Mouse (Mus musculus) neural tube, embryonic 10.5 days (tissue): ENCODE data around the gene Clp1.

Experiments used
- DNase-seq: peaks from one replicate; pipeline ENCODE4 v3.0.0-alpha.2; 2017; ENCODE audit warnings: low spot score; ENCODE audit errors: extremely low spot score

Gene Clp1

DNA sequence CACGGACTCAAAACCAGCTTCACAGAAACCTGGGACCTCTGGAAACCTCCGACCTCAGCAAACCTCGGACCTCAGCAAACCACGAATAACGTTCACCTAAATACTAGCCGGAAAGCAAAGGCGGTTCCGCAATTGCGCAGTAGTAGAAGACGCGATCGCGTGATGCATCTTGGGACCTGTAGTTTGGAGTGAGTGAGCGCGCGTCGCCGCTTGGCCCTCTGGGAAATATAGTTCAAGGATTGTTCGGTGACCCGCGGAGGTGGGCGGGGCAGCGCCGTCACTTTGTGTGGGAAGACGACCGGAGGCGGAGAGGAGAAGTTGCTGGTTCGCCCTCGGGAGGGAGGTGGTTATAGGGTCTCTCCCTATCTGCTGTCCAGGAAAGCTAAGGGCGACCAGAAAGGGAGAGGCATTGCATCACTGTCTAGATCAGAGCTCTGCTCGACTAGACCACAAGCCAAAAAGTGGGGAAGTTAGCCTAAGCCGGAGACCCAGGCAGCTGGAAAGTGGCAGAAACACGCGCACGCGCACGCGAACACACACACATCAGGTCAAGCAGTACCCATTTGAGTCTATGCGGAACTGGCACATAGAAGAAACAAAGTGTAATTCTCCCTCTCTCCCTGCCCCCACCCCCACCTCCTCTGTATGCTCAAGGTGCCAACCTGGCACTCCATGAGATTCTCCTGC, at the start of gene Clp1:
TSS of gene Clp1 (minus strand) at position 179 of the 687 bp plus-strand sequence.
- DNase-seq: peak; percentile 95

DNA sequence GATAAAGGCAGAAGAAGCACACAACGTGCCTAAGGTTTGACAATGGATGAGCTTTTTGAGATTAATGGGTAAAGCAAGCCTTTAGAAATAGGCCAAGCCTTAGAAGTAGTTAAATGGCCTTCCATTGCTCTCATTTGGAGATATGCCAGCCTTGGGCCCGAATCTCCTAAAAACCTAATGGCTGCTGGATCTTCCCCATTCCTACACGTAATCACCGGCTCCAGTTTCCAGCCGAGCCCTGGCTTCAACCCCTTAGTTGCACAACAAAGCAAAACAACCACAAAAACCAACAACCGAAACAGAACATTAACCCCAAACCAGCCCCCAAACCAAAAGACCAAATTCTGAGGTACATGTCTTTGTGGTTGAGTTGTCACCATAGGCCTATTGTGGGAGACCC, 48.5 kb upstream of the Clp1 start:
- DNase-seq: no peak

DNA sequence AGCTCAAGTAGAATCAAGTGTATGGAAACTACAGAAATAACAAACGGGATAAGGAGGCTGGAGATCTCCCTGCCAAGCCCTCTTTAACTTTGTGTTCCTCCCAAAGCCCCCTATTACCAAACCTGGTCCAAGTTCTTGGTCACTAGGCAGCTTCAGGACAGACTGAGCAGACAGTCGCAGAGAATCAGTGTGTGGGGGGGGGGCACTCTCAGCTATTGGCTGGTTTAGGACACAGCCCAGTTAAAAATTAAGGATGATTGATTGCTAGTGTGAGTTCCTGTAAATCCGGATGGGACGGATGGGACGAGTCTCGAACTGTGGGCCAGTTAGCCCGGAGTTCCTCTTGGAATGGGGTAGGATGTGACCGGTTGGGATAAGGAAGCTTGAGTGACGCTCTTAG, 48.1 kb upstream of the Clp1 start, which contains the start of gene Serping1:
TSS of gene Serping1 (minus strand) at position 204 of the 400 bp plus-strand sequence.
- peak; percentile 45 for DNase-seq

DNA sequence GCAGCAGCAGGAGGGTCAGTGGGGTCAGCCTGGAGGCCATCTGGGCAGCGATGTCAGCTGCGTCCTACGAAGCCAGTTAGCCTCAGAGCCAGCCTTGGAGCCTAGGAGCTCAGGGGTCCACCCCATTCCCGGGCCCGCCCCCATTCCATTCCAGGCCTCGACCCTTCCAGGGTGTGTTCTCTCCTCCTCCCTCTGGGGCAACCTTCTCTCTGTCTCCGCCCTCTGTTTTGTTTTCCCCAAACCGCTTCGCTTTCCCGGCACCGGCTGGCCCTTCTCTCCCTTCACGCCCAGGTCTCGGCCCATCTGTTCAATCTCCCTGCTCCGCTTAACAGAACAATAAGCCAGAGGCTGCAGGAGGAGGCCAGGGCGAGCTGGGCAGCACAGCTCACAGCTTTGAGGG, 47.6 kb upstream of the Clp1 start:
- peak; percentile 82 for DNase-seq

DNA sequence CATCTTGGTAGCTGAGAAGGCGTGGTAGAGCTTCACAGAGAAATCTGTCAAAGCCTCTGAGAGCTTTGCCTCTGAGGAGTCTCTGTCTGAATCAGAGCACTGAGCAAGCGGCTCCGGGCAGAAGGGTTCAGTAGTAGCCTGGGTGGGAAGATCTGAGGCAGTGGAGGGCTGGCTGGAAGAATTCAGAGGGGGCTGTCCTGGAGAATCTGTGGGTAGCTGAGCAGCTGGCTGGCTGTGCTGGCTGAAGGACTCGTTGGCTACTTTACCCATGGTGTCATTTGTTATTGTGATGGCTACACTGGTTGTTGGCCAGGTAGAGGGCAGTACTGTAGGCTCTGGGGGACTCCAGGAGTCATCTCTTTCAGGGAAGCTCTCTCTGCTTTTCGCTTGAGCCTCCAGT, 46.0 kb upstream of the Clp1 start:
- DNase-seq: no peak

DNA sequence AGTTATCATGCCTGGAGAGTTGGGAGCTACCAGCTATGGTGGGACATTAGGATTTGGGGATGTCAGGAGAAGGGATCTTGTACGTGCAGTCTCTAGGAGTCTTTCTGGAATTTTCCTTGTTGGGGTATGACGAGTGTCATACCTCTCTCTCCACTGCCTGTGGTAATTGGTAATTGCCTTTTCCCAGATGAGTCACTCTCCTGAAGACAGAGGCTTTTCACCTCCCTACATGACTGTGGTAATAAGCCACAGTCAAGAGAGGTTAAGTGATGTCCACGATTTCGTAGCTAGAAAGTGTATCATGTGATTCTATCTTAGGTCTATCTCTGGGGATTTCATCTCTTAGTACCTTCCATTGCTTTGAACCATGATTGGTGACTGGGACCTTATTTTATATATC, 45.3 kb upstream of the Clp1 start:
- DNase-seq: no peak

DNA sequence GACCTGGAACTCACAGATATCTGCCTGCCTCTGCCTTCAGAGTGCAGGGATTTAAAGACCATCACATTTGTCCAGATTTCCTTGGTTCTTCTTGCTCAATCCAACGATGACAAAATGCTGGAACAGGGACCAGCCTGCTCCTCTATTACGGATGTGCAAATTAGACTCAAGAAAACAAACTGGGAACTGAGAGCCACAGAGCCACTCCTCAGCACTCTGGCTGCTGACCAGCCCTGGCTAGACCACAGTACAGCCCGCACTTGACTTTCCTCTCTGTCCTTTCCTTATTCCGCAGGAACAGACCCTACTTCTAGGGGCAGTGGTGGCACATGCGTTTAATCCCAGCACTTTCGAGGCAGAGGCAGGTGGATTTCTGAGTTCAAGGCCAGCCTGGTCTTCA, 43.4 kb upstream of the Clp1 start:
- DNase-seq: no peak

DNA sequence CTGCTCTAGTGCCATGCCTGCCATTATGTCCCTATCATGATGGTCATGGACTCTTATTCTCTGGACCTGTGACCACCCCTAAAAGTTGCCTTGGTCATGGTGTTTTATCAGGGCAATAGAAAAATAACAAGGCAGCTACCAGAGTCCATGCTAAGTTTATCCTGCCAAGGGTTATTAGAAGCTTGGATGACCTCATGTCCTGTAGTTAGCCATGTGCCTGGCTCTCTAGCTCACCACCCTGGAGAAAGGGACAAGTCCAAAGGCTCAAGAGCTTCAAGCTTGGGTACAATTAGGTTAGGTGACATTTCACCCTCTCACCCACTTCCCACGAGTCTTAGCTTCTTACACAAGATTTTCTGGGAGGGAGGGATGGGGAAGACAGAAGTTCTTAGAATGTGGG, 35.7 kb upstream of the Clp1 start:
- DNase-seq: no peak

DNA sequence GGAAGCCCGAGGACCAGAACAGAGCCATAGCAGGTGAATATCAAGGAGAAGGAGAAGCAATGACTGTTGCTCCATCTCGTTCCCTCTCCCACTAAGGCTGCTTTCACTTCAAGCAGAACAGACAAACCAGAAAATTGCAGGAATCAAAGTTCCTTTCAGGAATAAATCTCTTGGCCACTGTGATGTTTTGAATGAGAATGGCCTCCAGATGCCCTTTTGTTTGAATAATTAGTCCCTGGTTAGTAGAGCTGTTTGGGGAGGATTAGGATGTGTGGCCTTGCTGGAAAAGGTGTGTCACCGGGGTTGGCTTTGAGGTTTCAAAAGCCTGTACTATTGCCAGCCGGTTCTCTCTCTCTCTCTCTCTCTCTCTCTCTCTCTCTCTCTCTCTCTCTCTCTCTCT, 35.1 kb upstream of the Clp1 start:
- no peak for DNase-seq

DNA sequence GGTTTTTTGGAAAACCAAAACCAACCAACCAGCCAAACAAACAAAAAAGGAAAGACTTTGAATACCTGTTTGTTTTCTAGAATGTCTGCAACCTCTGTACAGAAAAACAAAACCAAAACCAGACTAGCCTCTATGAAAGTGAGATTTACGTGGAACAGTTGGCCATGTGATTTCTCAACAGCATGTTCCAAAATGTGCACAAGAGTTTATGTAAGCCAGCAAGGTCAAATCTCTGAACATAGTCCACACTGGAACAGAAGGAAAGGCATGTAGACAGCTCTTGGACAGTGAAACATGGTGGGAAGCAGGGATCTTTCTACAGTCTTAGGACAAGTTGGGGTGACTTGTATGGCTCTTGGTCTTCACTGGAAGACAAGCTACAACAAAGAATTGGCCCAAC, 34.7 kb upstream of the Clp1 start:
- no peak for DNase-seq

DNA sequence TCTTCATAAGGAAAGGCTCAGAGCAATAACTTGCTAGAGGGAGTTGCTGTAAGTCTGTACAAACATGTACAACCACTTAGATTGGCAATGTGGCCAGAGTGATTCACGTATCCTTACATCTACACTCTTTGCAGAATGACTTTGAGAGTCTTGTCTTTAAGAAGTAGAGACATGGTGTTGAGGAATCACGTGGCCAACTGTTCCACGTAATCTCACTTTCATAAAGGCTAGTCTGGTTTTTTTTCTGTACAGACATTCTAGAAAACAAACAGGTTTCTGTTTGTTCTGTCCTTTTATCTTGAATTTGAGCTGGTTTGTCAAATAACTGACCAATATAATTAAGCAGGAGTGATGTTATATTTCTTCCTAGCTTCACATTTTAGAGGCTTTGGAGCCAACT, 34.2 kb upstream of the Clp1 start:
- no peak for DNase-seq

DNA sequence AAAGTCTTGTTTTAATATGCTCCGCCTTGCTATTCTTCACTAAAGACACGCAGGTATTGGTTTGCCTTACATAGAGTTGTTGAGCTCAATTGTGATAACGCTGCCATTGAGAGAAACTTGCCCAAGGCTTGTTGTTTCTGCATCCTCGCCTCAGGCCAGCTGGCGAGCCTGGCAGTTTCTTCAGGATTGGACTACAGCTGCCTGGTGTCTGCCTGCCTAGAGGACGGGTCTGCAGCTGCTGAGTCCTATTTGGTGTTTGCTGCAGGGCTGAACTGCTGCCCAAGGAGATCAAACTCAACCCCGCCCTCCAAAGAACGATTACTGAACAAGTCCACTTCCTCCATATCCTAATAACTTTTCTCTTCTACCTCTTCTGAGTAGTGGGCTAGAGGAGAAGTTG, 33.6 kb upstream of the Clp1 start:
- DNase-seq: no peak

DNA sequence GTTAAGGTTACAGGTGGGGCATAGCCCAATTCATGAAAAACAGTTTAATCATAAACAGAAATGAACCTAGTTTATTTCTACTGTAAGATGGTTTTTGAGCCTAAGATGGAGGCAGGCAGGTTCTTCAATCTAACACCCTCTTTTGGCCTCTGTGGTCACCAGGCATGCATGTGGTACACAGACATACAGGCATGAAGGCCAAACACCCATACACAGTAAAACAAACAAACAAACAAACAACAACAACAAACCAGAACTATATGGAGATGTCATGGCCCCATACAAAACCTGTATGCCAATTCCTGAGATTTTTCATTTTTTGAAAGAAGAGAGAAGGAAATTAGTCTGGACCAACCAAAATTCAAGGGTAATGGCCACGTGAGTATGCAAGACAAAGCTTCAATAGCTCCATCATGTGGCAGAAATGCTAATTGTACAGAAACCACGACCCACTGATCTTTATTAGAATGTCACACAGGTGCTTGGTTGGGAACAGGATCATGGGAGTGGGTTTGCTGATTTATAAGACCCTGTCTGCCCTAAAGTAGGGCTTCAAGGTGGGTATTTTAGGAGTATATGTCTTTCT, 31.5 kb upstream of the Clp1 start:
- DNase-seq: no peak

DNA sequence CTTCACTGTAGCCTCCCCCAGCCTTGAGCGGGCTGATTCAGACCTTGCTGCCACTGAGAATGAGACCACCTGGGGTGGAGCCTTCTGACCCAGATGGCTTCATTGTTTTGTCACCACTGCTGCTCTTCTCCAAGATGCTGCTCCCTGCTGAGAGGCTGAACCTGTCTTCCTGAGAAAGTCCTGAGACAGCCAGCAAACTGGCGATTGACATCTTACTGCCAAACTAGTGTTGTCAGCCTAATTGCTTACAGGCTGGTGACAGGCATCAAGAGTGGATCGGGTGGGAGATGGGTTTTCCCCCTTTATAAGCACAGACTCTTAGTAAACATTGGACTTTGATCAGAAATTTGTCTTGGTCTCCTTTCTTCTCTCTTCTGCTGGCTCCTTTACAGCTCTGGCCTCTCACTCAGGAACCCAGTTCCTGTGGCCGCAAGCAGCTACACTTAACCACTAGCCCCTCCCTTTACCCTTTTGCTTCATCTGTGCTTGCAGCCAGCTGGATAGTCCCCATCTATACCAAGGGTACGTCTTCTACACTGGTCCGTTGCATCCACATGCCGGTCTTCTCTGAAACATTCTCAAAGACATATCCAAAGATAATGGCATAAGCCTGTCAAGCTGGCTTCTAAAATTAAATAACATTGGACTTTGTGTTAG, 30.0 kb upstream of the Clp1 start:
- DNase-seq: no peak

DNA sequence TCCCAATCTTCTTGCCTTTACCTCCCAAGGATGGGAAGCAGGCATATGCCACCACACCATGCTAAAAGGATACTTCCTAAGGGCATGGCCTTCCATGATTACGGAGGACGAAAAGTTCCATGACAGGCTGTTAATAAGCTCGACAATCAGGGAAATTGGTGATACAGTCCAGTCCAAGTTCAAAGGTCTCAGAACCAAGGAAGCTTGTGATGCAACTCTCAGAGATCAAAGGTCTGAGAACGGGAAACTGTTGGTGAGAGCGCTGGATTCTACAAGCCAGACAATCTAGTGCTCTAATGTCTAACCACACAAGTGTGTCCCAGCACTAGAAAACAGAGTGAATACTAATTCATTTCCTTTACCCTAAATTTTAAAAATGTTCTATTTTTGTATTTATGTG, 29.1 kb upstream of the Clp1 start:
- DNase-seq: no peak

DNA sequence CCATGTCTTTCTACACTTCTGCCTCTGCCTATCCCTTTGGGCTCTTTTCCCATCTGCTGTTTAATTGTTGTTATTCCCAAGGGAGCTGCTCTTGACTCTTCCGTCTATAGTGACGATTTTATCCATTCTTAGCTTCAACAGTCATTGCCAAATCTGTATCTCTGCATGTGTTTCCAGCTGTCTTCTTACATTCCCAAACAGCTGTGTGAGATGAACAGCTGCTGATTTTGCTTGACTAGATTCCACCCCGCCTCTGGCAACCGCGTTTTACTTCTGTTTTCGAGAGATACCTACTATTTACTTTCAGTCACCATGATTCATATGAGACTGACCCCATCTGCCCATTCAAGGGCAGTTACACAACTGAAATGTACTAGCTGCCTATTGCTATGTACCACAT, 23.0 kb upstream of the Clp1 start:
- DNase-seq: no peak

DNA sequence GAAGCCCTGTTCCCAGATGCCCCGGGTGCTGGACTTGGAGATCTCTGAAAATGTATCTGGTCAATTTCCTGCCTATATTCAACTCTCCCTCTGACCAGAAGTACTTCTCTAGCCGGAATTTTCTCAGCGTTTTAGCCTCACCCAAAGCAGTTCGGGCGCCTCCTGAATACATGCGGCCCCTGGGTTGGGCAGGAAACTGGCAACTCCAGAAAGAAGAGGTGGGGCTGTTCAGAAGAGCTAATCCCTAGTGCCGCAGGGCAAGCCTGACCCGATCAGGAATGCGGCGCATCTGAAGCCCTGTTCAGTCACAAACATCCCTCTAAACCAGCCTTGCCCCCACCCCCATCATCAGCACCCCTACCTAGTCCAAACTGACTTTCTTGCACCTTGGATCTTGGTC, 17.0 kb upstream of the Clp1 start:
- DNase-seq: no peak

DNA sequence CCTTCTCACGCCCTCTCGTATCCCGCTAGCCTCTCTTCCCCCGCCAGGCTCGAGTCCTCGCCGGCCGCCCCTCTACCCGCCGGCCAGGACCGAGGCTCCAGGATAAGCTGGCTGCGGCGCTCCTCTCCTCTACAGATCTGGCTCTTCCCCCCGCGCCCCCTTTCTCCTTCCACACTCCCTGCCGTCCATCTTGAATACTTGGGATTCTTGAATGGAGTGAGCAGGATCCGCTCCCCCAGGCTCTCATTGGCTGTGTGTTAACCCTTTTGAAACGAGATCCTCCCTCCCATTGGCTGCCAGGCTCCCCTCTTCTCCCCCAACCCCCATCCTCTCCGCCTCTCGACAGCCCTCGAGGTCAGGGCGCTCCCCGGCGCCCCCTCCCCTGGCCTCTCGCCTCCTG, 16.4 kb upstream of the Clp1 start, which contains the start of gene Gm19426:
TSS of gene Gm19426 (minus strand) at position 95 of the 400 bp plus-strand sequence.
- DNase-seq: no peak

DNA sequence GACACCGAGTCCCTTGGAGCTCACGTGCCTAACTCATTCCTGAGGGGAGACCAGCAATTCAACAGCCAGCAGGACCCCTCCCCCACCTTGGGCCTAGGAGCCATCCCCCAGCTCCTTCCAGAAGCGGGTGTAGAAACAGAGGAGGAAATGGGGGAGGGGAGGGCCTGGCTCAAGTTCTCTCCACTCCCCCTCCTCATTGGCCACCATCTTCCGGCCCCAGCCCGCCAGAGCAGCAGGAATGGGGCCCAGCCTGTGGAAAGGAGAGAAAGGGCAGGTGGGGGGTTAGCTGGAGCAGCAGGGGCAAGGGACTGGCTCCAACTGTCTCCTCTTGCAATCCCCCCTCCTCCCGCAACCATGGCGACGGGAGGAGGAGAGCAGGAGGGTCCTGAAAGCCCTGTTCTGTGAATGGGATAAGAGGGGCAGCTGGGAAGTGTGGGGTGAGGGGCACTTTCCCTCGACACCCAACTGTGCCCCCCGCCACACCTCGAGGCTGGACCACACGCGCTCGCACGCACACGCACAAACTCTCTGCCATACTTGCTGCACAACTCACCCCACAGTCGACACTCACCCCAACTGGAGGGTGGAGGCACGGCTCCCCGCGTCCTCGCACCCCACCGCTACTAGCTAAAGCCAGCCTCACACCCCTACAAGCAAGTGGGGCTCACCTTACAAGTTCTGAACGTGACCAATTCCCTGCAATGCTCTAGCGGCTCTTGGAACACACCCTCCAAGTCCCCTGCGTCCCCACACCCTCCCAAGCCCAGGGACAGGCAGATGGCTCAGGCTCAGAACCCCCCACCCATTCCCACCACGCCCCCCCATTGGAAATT, 15.5 kb upstream of the Clp1 start:
- peak; percentile 94 for DNase-seq

DNA sequence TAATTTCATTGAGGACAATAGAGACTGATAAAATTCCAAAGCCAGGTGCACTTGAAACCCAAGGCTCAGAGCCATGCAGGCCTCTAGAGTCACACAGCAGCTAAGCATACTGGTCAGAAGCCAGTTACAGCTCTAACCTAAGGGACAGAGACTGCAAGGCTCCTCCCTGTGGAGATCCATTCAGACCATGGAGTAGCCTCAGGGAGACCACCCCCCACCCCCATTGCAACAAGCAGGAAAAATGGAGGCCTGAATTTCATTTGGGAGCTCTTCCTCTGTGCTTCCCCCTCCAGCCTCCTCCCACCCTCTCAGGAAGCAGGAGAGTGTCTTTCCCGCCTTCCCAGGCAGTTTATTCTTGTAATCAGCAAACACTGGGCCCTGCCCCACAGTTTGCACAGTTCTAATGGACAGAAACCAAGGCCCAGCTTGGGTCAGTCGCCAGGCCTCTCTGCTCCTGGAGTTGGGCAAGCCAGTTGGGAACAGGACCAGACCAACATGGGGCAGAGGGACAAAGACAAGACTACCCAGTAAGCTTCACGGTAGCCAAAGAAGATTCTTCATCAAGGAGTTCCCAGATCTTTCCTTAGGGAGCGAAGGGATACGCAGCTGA, 14.8 kb upstream of the Clp1 start:
- DNase-seq: no peak

DNA sequence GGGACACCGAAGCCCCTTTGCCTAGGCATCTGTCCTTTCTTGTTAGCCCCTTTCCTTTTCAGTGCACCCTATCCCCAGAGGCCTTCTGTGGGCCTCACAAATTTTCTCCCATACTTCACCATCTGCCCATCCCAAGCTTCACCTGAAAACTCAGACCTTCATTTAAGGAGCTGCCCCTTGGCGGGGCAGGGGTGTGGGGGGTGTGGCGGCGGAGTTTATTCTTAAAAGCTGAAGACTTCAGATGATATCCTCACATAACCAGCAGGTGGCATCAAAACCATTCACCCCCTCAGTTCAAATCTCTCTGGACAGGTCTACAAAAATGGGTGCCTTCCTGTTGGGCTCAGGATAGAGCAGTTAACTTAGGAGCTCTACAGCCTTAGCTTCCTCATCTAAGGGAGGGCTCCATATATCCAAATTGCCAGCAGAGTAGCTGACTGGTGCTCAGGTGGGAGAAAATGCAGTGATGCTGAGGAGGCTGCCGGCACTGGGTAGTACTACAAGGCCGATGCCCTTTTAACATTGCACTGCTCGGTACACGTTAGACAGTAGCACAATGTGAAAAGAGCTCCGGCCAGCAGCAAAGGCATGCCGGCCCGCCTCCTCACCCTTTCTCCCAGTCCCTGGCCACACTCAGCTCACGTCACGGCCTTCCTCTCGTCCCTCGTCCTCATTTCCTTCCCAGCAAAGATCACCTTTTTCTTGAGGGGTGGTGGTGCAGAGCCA, 13.6 kb upstream of the Clp1 start:
- DNase-seq: peak; percentile 29
